Mouse (Mus musculus): ENCODE measurements around the gene App.

GRCm38 (mm10) chr16:85124649-85125048, 48.9 kb downstream of the App start:
- TF ChIP-seq CTCF (IDR thresholded peaks at IDR 0.05; ENCODE audit: low read depth): no peak
- no peak for TF ChIP-seq EP300 (IDR thresholded peaks at IDR 0.05; ENCODE audit: low read depth)
